ENCODE assay signal across 9 mouse cellular contexts in genomic region chr6:36903159-36903794, GRCm38 (mm10).
DNase-seq lines count a peak whose midpoint lies in the region; ATAC-seq and TF ChIP-seq lines count a peak whose summit lies in the region.
"Had no signal": no experiment of that assay in that cellular context is flagged by ENCODE, and none has a peak within 500 bp of the region (broad histone marks: within the 10 kb centered on the region; RNA-seq: fewer than 3 reads in every experiment).

No protein-coding gene starts in this region.

- no peak for TF ChIP-seq CTCF in layer of hippocampus, adult 2 months (conservative IDR thresholded peaks at IDR 0.05)
- no peak for TF ChIP-seq CTCF in liver, postnatal 0 days (IDR thresholded peaks at IDR 0.05; ENCODE audit: low read depth)

- H3K36me3 ChIP-seq in forebrain, embryonic 13.5 days (ENCODE audit: poor library complexity, severe bottlenecking), result no peaks in the 10 kb centered on the region
- H3K36me3 ChIP-seq in midbrain, embryonic 10.5 days, result no peaks in the 10 kb centered on the region
- H3K36me3 ChIP-seq in liver, postnatal 0 days (replicated peaks; ENCODE audit: insufficient read depth, low read length), result no peaks in the 10 kb centered on the region

- H3K4me1 ChIP-seq in forebrain, embryonic 13.5 days, result peaks cover 10% of the 10 kb centered on the region
- H3K4me1 ChIP-seq in midbrain, embryonic 10.5 days, result peaks cover 15% of the 10 kb centered on the region
- no peaks in the 10 kb centered on the region for H3K4me1 ChIP-seq in liver, postnatal 0 days (ENCODE audit: insufficient read depth)

- TF ChIP-seq EP300 in liver, postnatal 0 days (IDR thresholded peaks at IDR 0.05; ENCODE audit: low read depth), result no peak

- 5% methylated on average over 8 of the region's 8 CpGs for WGBS in forebrain, embryonic 13.5 days
- 15% methylated on average over 8 of the region's 8 CpGs for WGBS in midbrain, embryonic 10.5 days
- 51% methylated on average over 8 of the region's 8 CpGs for WGBS in liver, postnatal 0 days (ENCODE audit: insufficient replicate concordance)

- 0 out of 2 replicates have a peak overlapping the region, but pooled peaks have one; percentile 10 for H3K4me2 ChIP-seq in forebrain, embryonic 13.5 days
- H3K4me2 ChIP-seq in liver, postnatal 0 days (ENCODE audit: low read depth, low read length), result no peak overlapping the region

- no peaks in the 10 kb centered on the region for H3K9me3 ChIP-seq in forebrain, embryonic 13.5 days (replicated peaks)
- no peaks in the 10 kb centered on the region for H3K9me3 ChIP-seq in midbrain, embryonic 10.5 days (replicated peaks)
- no peaks in the 10 kb centered on the region for H3K9me3 ChIP-seq in liver, postnatal 0 days (ENCODE audit: low read length)

- peak; percentile 55; the same call in 1 of the 2 replicates for ATAC-seq in forebrain, embryonic 13.5 days
- no peak for ATAC-seq in activated CD4-positive, CD25-positive, alpha-beta regulatory T cell, adult 4 months
- ATAC-seq in liver, postnatal 0 days, result no peak

- H3K27ac ChIP-seq in layer of hippocampus, adult 2 months, result peak overlapping the region; percentile 87
- H3K27ac ChIP-seq in forebrain, embryonic 13.5 days, result peak overlapping the region; percentile 27
- peak overlapping the region; percentile 64 for H3K27ac ChIP-seq in midbrain, embryonic 10.5 days (replicated peaks)
- H3K27ac ChIP-seq in liver, postnatal 0 days (ENCODE audit: low read depth), result no peak overlapping the region

- H3K9ac ChIP-seq in forebrain, embryonic 13.5 days, result no peak overlapping the region
- H3K9ac ChIP-seq in liver, postnatal 0 days (replicated peaks), result no peak overlapping the region

- H3K4me3 ChIP-seq in layer of hippocampus, adult 2 months, result no peak overlapping the region
- no peak overlapping the region for H3K4me3 ChIP-seq in forebrain, embryonic 13.5 days
- H3K4me3 ChIP-seq in midbrain, embryonic 10.5 days, result no peak overlapping the region
- no peak overlapping the region for H3K4me3 ChIP-seq in liver, postnatal 0 days (ENCODE audit: low read depth, low read length)

- no peak for DNase-seq in layer of hippocampus, adult 2 months (ENCODE audit: low spot score in 2 of 2)
- no peak for DNase-seq in layer of hippocampus, postnatal 36 days
- DNase-seq in midbrain, embryonic 10.5 days (ENCODE audit: low spot score), result peak; percentile 17
- DNase-seq in retina, postnatal 1 day, result peak; percentile 88
- no peak for DNase-seq in adrenal gland, postnatal 4 days (ENCODE audit: low spot score in 2 of 2)
- DNase-seq in liver, postnatal 0 days, result no peak
- DNase-seq: right cerebral cortex, postnatal 25 days had no signal

- H3K27me3 ChIP-seq in forebrain, embryonic 13.5 days, result no peaks in the 10 kb centered on the region
- H3K27me3 ChIP-seq in midbrain, embryonic 10.5 days (ENCODE audit: low read depth, poor library complexity, severe bottlenecking), result peaks cover 28% of the 10 kb centered on the region
- no peaks in the 10 kb centered on the region for H3K27me3 ChIP-seq in liver, postnatal 0 days (ENCODE audit: insufficient read depth, low read length)

Comparison
In these comparisons a context has a peak if more than half of its experiments do, and no peak if none do; other contexts are left out.
1. DNase-seq: peak in midbrain, embryonic 10.5 days (single experiment) and retina, postnatal 1 day (single experiment); none in layer of hippocampus, adult 2 months (0 of 2), layer of hippocampus, postnatal 36 days (0 of 2), adrenal gland, postnatal 4 days (0 of 2) and liver, postnatal 0 days (single experiment).